8 mouse cellular contexts compared by ENCODE assay signal in genomic region chr5:46347368-46348083, GRCm38 (mm10).
DNase-seq lines count a peak whose midpoint lies in the region; ATAC-seq lines count a peak whose summit lies in the region.

No protein-coding gene starts in this region.

- 0 out of 2 replicates have a peak overlapping the region, but pooled peaks have one; percentile 24 for H3K27ac ChIP-seq in hindbrain, embryonic 16.5 days (ENCODE audit: low read depth, low read length)

- no peaks in the 10 kb centered on the region for H3K4me1 ChIP-seq in hindbrain, embryonic 16.5 days (ENCODE audit: control insufficient read depth, insufficient read depth, low read depth, low read length)
- 0 out of 2 replicates have a peak, but pooled peaks cover 5% of the 10 kb centered on the region for H3K4me1 ChIP-seq in megakaryocyte, embryonic 14.5 days

- peak; percentile 20 for DNase-seq in T-cell, adult 2 months (ENCODE audit: low spot score)
- peak; percentile 87 to 89 for DNase-seq in cerebellum, postnatal 14 days
- DNase-seq in frontal cortex, postnatal 36 days (ENCODE audit: low spot score in 2 of 2): peak; percentile 83 to 85
- peak; percentile 74 to 82 for DNase-seq in layer of hippocampus, postnatal 36 days
- peak; percentile 77 to 89 for DNase-seq in right cerebral cortex, postnatal 10 days (ENCODE audit: low spot score in 2 of 2)
- DNase-seq in urinary bladder, postnatal 36 days (ENCODE audit: low spot score in 2 of 2): peak; percentile 33 to 71

- H3K36me3 ChIP-seq in hindbrain, embryonic 16.5 days (ENCODE audit: control insufficient read depth, insufficient read depth, low read length): no peaks in the 10 kb centered on the region
- no peaks in the 10 kb centered on the region for H3K36me3 ChIP-seq in megakaryocyte, embryonic 14.5 days (replicated peaks; ENCODE audit: low read length)

- peak overlapping the region; percentile 22 for H3K4me3 ChIP-seq in hindbrain, embryonic 16.5 days (ENCODE audit: low read length)
- peak overlapping the region; percentile 51 for H3K4me3 ChIP-seq in megakaryocyte, embryonic 14.5 days (replicated peaks)

- peak overlapping the region; percentile 47 for H3K9ac ChIP-seq in hindbrain, embryonic 16.5 days (ENCODE audit: low read depth, low read length)

- H3K9me3 ChIP-seq in hindbrain, embryonic 16.5 days (ENCODE audit: control insufficient read depth, low read length): no peaks in the 10 kb centered on the region
- no peaks in the 10 kb centered on the region for H3K9me3 ChIP-seq in megakaryocyte, embryonic 14.5 days

- no peaks in the 10 kb centered on the region for H3K27me3 ChIP-seq in hindbrain, embryonic 16.5 days (replicated peaks; ENCODE audit: control insufficient read depth, insufficient read depth, low read length)
- H3K27me3 ChIP-seq in megakaryocyte, embryonic 14.5 days (replicated peaks): no peaks in the 10 kb centered on the region

- ATAC-seq in hindbrain, embryonic 16.5 days: peak; percentile 92

- WGBS in hindbrain, embryonic 16.5 days: 16% methylated on average over 16 of the region's 16 CpGs

- H3K4me2 ChIP-seq in hindbrain, embryonic 16.5 days (ENCODE audit: low read length): peak overlapping the region; percentile 45

Comparison
In these comparisons a context has a peak if more than half of its experiments do, and no peak if none do; other contexts are left out.
1. Peak in every context shown above with its lines: DNase-seq, ATAC-seq, H3K4me3 ChIP-seq and H3K27ac ChIP-seq.
2. DNase-seq: peak in every context shown above with its lines; median percentile 88 in cerebellum, postnatal 14 days; 84 in frontal cortex, postnatal 36 days; 83 in right cerebral cortex, postnatal 10 days; 78 in layer of hippocampus, postnatal 36 days; 52 in urinary bladder, postnatal 36 days; 20 in T-cell, adult 2 months.